Mouse (Mus musculus) hindbrain, embryonic 15.5 days (tissue): ENCODE measurements around the gene Ccdc66. TPM values are rescaled to one million over a fixed set of nuclear protein-coding genes. Genes with fewer than 3 reads are reported as not detected.

Experiments
- ATAC-seq: fragments of 200-750 bp; cut with Nextera tagmentation; 2 replicates; pipeline ENCODE4 v1.8.0; 2017; ENCODE audit warnings: low read depth, moderate number of reproducible peaks, moderate TSS enrichment; ENCODE audit not compliant: low FRiP score
- H3K27ac ChIP-seq: fragments of 300-500 bp; sonication (generic); replicated peaks from 2 replicates; pipeline ENCODE4 v1.5.1; 2015; ENCODE audit warnings: mild to moderate bottlenecking, inconsistent platforms
- H3K27me3 ChIP-seq: fragments of 300-500 bp; sonication (generic); 2 replicates; pipeline ENCODE4 v1.6.1; 2015; ENCODE audit warnings: control low read depth, inconsistent platforms
- H3K36me3 ChIP-seq: fragments of 300-500 bp; sonication (generic); 2 replicates; pipeline ENCODE4 v1.6.1; 2015; ENCODE audit warnings: control low read depth, inconsistent platforms
- H3K4me1 ChIP-seq: fragments of 300-500 bp; sonication (generic); replicated peaks from 2 replicates; pipeline ENCODE4 v1.6.1; 2015; ENCODE audit warnings: control low read depth, inconsistent platforms
- H3K4me2 ChIP-seq: fragments of 300-500 bp; sonication (generic); 2 replicates; pipeline ENCODE4 v1.6.1; 2015; ENCODE audit warnings: moderate library complexity, mild to moderate bottlenecking, inconsistent platforms
- H3K4me3 ChIP-seq: fragments of 300-500 bp; sonication (generic); 2 replicates; pipeline ENCODE4 v1.5.1; 2015; ENCODE audit warnings: mild to moderate bottlenecking, inconsistent platforms
- H3K9ac ChIP-seq: fragments of 300-500 bp; sonication (generic); 2 replicates; pipeline ENCODE4 v1.6.1; 2015; ENCODE audit warnings: inconsistent platforms
- H3K9me3 ChIP-seq: fragments of 300-500 bp; sonication (generic); 2 replicates; pipeline ENCODE4 v1.6.1; 2016; ENCODE audit warnings: control low read depth, inconsistent platforms
- WGBS: fragments of 180-500 bp; shearing (Covaris S2); methylation state at CpG from one replicate; pipeline ENCODE4 v1.1.7; 2015; 5-methylcytosine and 5-hydroxymethylcytosine counted together
- polyA plus RNA-seq: library from polyadenylated mRNA; unstranded; fragments of >200 nt; fragmentation: Nextera tagmentation; extraction: Ambion mirVana; gene quantifications from 2 replicates; pipeline ENCODE4 v1.2.1, GENCODE M21; 2015

The Ccdc66 gene
- 11.9 and 12.9 TPM in 2 replicates for polyA plus RNA-seq

GRCm38 (mm10) chr14:27507894-27508643 is at the start of gene Ccdc66:
Ccdc66 (minus strand) TSS chr14:27508460.
- no peaks in the 10 kb centered on the region for H3K9me3 ChIP-seq
- peak within 1 kb of the TSS; percentile 81 for H3K9ac ChIP-seq
- H3K4me2 ChIP-seq, result peak within 1 kb of the TSS; percentile 87
- H3K27ac ChIP-seq, result peak within 1 kb of the TSS; percentile 79
- peak within 1 kb of the TSS; percentile 99 for H3K4me3 ChIP-seq
- no peaks in the 10 kb centered on the region for H3K36me3 ChIP-seq
- H3K27me3 ChIP-seq, result no peaks in the 10 kb centered on the region
- peak; percentile 98 for ATAC-seq
- H3K4me1 ChIP-seq, result peaks cover 17% of the 10 kb centered on the region
- under 1% methylated on average over 51 of the region's 51 CpGs for WGBS

- 41% methylated on average over 4 of the region's 4 CpGs for WGBS
- H3K9me3 ChIP-seq, result no peaks in the 10 kb centered on the region
- no peaks in the 10 kb centered on the region for H3K27me3 ChIP-seq
- no peak for ATAC-seq
- no peak overlapping the region for H3K4me3 ChIP-seq
- no peak overlapping the region for H3K9ac ChIP-seq
- H3K4me2 ChIP-seq, result no peak overlapping the region
- H3K27ac ChIP-seq, result no peak overlapping the region
- no peaks in the 10 kb centered on the region for H3K4me1 ChIP-seq
- H3K36me3 ChIP-seq, result no peaks in the 10 kb centered on the region
Measured at GRCm38 (mm10) chr14:27543838-27544426, 35.7 kb upstream of the Ccdc66 start.

DNA sequence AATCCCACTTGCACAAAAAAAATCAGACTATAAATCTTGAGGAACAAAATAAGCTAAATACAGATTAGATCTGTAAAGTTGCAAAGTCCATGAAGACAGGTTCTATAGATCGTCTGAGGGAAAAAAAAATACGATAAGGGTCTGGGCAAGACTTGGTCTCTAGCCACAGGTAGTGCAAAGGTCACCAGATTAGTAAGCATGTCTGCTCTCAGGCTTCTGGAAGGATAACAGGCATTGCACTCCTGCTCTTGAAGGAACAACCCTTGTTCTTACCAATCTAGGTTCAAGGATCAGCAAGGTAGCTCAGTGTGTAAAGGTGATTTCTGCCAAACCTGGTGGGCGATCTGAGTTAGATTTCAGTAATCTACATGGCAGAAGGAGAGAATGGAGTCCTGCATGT is 28.2 kb upstream of the Ccdc66 start:
- no peaks in the 10 kb centered on the region for H3K4me1 ChIP-seq
- WGBS, result 86% methylated on average over 3 of the region's 3 CpGs
- H3K4me2 ChIP-seq, result no peak overlapping the region
- no peak overlapping the region for H3K4me3 ChIP-seq
- no peaks in the 10 kb centered on the region for H3K36me3 ChIP-seq
- ATAC-seq, result no peak
- no peak overlapping the region for H3K9ac ChIP-seq
- no peaks in the 10 kb centered on the region for H3K27me3 ChIP-seq
- H3K27ac ChIP-seq, result no peak overlapping the region
- H3K9me3 ChIP-seq, result no peaks in the 10 kb centered on the region

DNA sequence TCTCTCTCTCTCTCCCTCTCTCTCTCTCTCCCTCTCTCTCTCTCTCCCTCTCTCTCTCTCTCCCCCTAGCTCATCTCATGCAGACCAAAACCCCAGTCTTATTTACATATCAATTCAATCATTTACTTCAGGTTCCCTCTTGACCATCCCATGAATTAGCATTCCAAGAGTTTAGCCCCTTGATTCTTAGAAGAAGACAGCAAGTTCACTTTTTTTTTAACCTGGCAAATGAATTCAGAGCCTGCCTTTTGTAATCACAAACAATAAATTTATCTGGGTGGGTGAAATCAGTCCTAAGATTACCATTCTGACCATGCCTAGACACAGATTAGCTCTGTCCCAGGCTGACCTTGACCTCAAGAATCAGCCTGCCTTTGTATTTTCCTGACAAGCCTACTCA is 16.3 kb upstream of the Ccdc66 start:
- Histone ChIP-seq H3K27me3 (no peaks in the 10 kb centered on the region), H3K9ac (no peak overlapping the region), H3K4me2 (no peak overlapping the region), H3K36me3 (no peaks in the 10 kb centered on the region), H3K4me3 (no peak overlapping the region), H3K9me3 (no peaks in the 10 kb centered on the region), H3K4me1 (no peaks in the 10 kb centered on the region), H3K27ac (no peak overlapping the region)
- ATAC-seq, result no peak

GRCm38 (mm10) chr14:27508644-27509301 is 513 bp upstream of the Ccdc66 start:
- Histone ChIP-seq H3K4me3 (peak overlapping the region; percentile 99), H3K36me3 (no peaks in the 10 kb centered on the region), H3K27me3 (no peaks in the 10 kb centered on the region), H3K9ac (peak overlapping the region; percentile 81), H3K4me1 (peaks cover 17% of the 10 kb centered on the region), H3K9me3 (no peaks in the 10 kb centered on the region), H3K4me2 (peak overlapping the region; percentile 87), H3K27ac (peak overlapping the region; percentile 79)
- ATAC-seq, result peak; percentile 84
- WGBS, result 29% methylated on average over 15 of the region's 15 CpGs

- no peak overlapping the region for H3K4me3 ChIP-seq
- H3K27ac ChIP-seq, result no peak overlapping the region
- WGBS, result 85% methylated on average over 4 of the region's 4 CpGs
- ATAC-seq, result no peak
- H3K4me1 ChIP-seq, result no peaks in the 10 kb centered on the region
- H3K9ac ChIP-seq, result no peak overlapping the region
- no peaks in the 10 kb centered on the region for H3K27me3 ChIP-seq
- peaks cover 24% of the 10 kb centered on the region for H3K36me3 ChIP-seq
- no peaks in the 10 kb centered on the region for H3K9me3 ChIP-seq
- no peak overlapping the region for H3K4me2 ChIP-seq
Measured at GRCm38 (mm10) chr14:27501096-27501495, 7.2 kb downstream of the Ccdc66 start.

- Histone ChIP-seq H3K27ac (no peak overlapping the region), H3K9me3 (no peaks in the 10 kb centered on the region), H3K4me3 (no peak overlapping the region), H3K4me2 (no peak overlapping the region), H3K27me3 (no peaks in the 10 kb centered on the region), H3K36me3 (peaks cover 65% of the 10 kb centered on the region), H3K4me1 (no peaks in the 10 kb centered on the region), H3K9ac (no peak overlapping the region)
- no peak for ATAC-seq
- WGBS, result 91% methylated on average over 4 of the region's 4 CpGs
Measured at GRCm38 (mm10) chr14:27493516-27493915, 14.7 kb downstream of the Ccdc66 start.

DNA sequence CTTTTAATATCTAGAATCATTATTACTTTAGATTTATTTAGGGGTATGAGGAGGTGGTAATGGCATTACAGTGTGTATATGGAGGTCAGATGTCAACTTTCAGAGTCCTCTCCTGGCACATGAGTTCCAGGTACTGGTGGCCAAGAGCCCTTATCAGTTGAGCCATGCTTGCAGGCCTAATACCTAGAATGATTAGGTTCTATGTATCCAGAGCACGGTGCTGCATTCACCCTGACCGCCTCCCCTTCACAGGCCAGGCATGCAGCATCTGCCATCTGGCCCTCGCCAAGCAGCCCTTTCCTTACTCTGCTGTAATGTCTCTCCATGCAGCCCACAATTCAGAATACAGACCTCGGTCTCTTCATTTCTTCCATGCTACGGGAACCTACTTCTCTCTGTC is 16.9 kb downstream of the Ccdc66 start:
- no peaks in the 10 kb centered on the region for H3K4me1 ChIP-seq
- no peak for ATAC-seq
- WGBS, result 92% methylated on average over 5 of the region's 5 CpGs
- H3K9me3 ChIP-seq, result no peaks in the 10 kb centered on the region
- H3K4me3 ChIP-seq, result no peak overlapping the region
- no peak overlapping the region for H3K9ac ChIP-seq
- H3K27me3 ChIP-seq, result no peaks in the 10 kb centered on the region
- no peak overlapping the region for H3K27ac ChIP-seq
- peaks cover 61% of the 10 kb centered on the region for H3K36me3 ChIP-seq
- H3K4me2 ChIP-seq, result no peak overlapping the region

- Histone ChIP-seq H3K9ac (no peak overlapping the region), H3K4me3 (no peak overlapping the region), H3K36me3 (peaks cover 46% of the 10 kb centered on the region), H3K4me2 (no peak overlapping the region), H3K9me3 (no peaks in the 10 kb centered on the region), H3K4me1 (no peaks in the 10 kb centered on the region), H3K27ac (no peak overlapping the region), H3K27me3 (no peaks in the 10 kb centered on the region)
- 92% methylated on average over 4 of the region's 4 CpGs for WGBS
- no peak for ATAC-seq
Measured at GRCm38 (mm10) chr14:27446963-27447362, 61.3 kb downstream of the Ccdc66 start.

- no peak overlapping the region for H3K27ac ChIP-seq
- no peak overlapping the region for H3K4me2 ChIP-seq
- no peak overlapping the region for H3K9ac ChIP-seq
- no peak for ATAC-seq
- no peaks in the 10 kb centered on the region for H3K4me1 ChIP-seq
- no peaks in the 10 kb centered on the region for H3K9me3 ChIP-seq
- WGBS, result 73% methylated on average over 2 of the region's 2 CpGs
- no peak overlapping the region for H3K4me3 ChIP-seq
- H3K36me3 ChIP-seq, result peaks cover 47% of the 10 kb centered on the region
- no peaks in the 10 kb centered on the region for H3K27me3 ChIP-seq
Measured at GRCm38 (mm10) chr14:27444851-27445281, 63.4 kb downstream of the Ccdc66 start.

- H3K36me3 ChIP-seq, result peaks cover 41% of the 10 kb centered on the region
- H3K4me2 ChIP-seq, result no peak overlapping the region
- H3K27me3 ChIP-seq, result no peaks in the 10 kb centered on the region
- no peak overlapping the region for H3K4me3 ChIP-seq
- H3K9me3 ChIP-seq, result no peaks in the 10 kb centered on the region
- no peak overlapping the region for H3K9ac ChIP-seq
- H3K4me1 ChIP-seq, result no peaks in the 10 kb centered on the region
- ATAC-seq, result no peak
- H3K27ac ChIP-seq, result no peak overlapping the region
Measured at GRCm38 (mm10) chr14:27440921-27441320, 67.3 kb downstream of the Ccdc66 start.

GRCm38 (mm10) chr14:27436826-27437225 is 71.4 kb downstream of the Ccdc66 start:
- Histone ChIP-seq H3K4me3 (no peak overlapping the region), H3K27ac (no peak overlapping the region), H3K4me1 (no peaks in the 10 kb centered on the region), H3K9me3 (no peaks in the 10 kb centered on the region), H3K4me2 (no peak overlapping the region), H3K27me3 (no peaks in the 10 kb centered on the region), H3K36me3 (peaks cover 39% of the 10 kb centered on the region), H3K9ac (no peak overlapping the region)
- no peak for ATAC-seq
- 89% methylated on average over 3 of the region's 3 CpGs for WGBS
